Mouse (Mus musculus): ENCODE measurements around the gene Tnni1.

Gene Tnni1

DNA sequence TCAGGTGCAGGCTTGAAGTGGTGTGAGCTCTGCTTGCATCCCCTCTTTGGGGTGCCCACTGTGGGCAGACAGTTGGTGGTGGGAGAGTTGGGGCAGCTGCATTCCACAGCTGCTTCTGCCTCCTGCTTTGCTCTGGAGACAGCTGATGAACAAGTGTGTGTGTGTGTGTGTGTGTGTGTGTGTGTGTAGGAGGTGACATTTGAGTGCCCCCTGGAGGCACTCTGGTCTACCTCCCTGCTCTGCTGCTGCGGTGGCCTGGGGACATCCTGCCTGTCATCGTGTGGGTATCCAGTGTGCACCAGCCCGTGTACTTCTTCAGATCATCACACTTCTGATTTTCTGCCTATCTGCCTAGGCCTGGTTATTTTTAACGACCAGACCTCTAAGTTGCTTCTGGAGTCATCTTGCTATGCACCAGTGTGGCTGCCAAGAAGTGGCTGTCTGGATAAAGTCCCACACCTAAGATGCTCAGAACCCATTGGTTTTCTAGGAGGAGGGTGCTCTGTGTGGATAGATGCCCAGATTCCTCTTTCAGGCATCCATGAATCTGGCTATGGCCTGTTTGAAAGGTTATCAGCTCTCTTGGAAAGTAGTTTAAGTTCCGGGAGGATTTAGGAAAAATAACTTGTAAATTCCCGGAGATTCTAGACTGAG lies 55.1 kb downstream of the Tnni1 start:
- in situ Hi-C loops (cut with MboI; ENCODE audit: low pct_unique_long_range_greater_than_20kb in 1 of 2, low sequenced_read_pairs in 2 of 2, unreplicated experiment in 1 of 2) = no loop called here

DNA sequence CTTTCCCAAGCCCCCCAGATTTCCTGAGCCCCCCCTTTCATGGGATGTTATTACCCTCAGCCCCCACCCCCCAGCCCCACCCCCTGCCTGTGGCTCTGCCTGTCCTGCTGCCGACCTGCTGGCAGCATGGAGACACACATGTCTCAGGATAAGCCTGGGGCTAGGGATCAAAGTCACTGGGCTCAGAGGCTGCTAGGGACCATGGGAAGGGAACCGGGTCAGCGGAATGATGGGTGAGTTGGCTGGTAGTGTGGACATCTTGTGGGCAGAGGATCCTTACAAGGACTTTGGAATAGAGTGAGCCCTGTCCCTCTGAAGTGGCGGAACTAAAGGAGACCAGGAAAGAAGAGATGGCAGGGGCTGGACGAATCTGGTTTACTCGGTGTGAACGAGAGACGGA lies 55.7 kb downstream of the Tnni1 start:
- in situ Hi-C loops (cut with MboI; ENCODE audit: low pct_unique_long_range_greater_than_20kb in 1 of 2, low sequenced_read_pairs in 2 of 2, unreplicated experiment in 1 of 2) = no loop called here

DNA sequence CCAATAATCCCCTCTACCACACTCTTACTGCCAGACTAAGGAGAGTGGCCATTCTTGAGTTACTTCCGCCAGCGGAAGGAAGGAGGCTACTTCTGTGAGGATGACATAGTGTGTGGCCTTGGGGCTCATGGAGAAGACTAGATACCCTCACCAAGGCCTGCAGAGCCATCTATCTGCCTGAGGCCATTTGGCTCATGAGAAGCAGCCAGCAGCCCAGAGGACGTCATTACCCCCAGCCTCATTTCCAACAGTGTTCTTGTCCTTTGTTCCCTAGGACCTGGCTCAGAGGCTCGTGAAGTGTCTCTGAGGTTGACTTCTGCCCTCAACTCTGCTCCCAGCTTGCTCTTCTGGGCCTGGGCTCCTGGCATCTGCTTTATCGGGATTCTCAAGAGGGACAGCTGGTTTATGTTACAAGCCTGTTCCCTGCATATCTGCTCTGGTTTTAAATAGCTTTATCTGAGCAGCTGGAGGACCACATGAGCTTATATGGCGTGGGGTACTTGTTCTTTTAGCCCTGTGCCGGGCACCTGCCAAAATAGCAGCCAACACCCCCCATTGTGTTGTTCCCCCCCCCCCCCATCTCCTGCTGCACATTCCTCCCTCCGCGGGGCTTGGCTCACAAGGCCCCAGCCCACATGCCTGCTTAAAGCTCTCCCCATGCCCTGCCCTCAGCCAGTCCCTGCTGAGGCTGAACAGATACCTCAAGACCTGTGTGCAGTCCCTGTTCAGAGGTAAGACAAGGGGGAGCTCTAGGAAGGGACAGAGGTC lies 56.7 kb downstream of the Tnni1 start, which contains the start of gene Tnnt2:
Gene Tnnt2, plus strand, starts transcription at position 639 of the 768 bp plus-strand sequence.
- in situ Hi-C loops (cut with MboI; ENCODE audit: low pct_unique_long_range_greater_than_20kb in 1 of 2, low sequenced_read_pairs in 2 of 2, unreplicated experiment in 1 of 2) = no loop called here

DNA sequence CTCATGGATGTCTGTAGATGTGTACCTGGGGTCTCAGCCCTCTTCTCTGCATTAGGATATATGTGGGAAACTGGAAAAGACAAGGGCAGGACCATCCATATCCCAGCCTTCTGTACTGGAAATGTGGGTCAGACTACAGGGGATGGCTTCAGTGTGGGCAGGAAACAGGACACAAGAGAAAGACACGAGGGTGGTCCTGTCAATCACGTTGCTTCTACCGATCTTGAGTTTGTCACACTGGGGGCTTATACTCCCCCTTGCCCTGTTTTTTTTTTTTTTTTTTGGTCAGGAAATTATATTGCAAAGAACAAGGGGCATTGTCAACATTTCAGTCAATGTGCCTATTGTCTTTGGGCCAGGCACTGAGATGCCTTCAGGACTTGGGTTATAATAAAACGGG lies 59.4 kb downstream of the Tnni1 start:
- in situ Hi-C loops (cut with MboI; ENCODE audit: low pct_unique_long_range_greater_than_20kb in 1 of 2, low sequenced_read_pairs in 2 of 2, unreplicated experiment in 1 of 2) = no loop called here

DNA sequence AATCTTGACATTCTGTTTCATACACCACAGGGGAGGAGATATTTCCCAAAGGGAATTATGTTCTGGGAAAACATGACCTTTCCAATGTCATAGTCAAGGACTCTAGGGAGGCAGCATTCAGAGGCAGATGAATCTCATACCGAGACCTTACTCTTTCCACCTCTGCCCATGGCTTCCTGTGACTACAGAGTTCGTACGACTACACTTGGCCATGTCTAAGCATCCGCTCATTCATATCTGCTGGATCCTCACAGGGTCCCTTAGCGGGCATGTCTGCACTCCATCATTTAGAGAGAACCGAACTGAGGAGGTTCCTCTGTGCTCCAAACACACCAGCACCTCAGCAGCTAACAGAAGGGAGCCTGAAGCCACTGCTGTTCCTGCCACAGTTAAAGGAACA lies 59.8 kb downstream of the Tnni1 start:
- in situ Hi-C loops (cut with MboI; ENCODE audit: low pct_unique_long_range_greater_than_20kb in 1 of 2, low sequenced_read_pairs in 2 of 2, unreplicated experiment in 1 of 2) = no loop called here

DNA sequence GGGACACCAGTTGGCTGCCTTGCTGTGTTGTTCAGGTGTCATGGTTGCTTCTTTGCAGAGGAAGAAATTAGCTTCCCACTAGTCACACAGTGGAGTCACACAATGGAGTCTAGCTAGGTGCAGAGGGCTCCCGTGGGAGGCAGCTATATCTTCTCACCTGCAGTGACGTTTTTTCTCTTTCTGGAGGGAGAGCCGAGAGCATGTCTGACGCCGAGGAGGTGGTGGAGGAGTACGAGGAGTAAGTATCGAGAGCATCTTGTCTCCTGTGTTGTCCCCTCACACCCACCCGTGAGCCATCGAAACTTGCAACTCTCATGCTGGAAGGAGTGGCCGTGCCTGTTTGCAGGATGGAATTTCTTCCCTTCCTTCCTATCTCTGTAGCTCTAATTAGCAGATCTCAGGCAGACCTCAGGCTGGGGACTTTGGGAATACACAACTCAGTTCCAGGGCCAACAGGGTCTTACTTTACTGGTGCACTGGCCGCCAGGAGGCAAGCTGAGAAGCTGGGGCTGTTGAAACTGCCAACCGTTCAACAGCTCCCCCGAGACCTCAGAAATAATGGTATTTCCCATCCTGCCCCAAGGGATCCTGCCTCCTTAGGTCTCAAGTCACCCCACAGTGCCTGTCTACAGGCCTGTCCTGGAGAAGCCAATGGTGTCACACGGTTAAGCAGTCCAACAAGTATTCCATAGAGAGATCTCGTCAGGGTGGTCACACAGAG lies 61.6 kb downstream of the Tnni1 start:
- in situ Hi-C loops (cut with MboI; ENCODE audit: low pct_unique_long_range_greater_than_20kb in 1 of 2, low sequenced_read_pairs in 2 of 2, unreplicated experiment in 1 of 2) = no loop called here

DNA sequence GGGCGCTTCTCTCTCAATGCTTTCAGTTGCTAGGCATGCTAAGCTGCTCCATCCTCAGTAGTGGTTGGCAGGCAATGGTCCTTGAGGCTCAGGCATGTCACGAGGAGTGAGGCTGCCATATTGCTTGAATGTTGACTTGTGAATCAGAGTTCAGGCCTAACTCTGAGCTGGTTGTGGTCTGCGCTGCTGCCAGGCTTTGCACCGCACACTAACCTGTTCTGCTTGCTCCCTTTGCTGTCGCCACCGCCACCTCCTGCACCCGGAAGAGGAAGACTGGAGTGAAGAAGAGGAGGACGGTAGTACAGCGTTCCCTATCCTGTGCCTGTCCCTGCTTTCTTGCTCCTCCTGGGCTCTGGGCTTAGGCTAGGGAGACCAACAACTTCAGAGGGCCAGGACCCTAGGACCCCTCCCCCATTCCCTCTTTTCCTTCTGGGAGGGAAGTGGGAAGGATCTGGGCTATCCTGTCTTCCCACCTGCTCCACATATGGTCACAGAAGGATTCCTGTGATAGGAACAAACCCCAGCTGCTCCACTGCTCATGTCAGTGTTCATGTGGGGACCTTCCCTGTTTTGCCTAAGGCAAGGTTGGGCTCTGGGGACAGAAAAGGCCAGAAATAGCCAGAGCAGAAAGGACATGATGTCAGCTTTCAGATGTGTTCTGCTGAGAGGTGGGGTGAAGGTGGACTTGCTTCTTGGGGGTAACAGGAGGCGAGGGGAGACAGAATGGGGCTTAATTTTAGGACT lies 64.5 kb downstream of the Tnni1 start:
- in situ Hi-C loops (cut with MboI; ENCODE audit: low pct_unique_long_range_greater_than_20kb in 1 of 2, low sequenced_read_pairs in 2 of 2, unreplicated experiment in 1 of 2) = no loop called here

DNA sequence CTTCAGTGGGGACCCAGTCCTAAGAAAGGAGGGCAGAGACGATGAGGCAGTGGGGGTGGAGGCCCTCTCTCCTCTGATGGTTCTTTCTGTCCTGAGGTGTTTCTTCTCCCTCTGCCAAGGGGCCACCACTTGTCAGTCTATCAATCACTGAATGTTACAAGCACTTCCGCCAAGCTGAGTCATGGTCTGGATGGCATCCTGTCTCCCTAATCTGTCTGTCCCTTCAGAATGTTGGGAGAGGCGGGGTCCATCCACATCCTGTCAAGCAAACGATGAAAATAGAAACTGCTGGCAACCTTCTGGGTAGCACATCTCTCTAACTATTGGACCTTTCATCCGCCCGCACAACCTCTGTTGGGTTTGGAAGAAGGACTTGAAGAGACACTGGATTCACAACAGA lies 65.2 kb downstream of the Tnni1 start:
- in situ Hi-C loops (cut with MboI; ENCODE audit: low pct_unique_long_range_greater_than_20kb in 1 of 2, low sequenced_read_pairs in 2 of 2, unreplicated experiment in 1 of 2) = no loop called here

DNA sequence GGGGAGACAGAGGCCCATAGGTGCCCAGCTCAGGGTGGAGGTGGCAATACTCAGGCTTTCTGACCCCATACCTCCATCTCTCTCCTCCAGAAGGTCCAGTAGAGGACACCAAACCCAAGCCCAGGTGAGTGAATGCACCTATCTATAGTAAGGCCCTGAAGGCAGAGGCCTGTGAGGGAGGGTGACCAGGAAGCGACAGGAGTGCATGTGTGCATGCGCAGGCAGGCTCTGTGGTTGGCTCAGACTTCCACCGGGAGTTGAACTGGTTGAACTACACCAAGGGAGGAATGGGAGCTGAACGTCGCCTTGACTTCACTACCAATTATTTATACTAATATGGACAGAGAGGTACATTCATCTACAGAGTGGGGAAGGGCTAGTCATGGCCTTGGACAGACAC lies 67.4 kb downstream of the Tnni1 start:
- in situ Hi-C loops (cut with MboI; ENCODE audit: low pct_unique_long_range_greater_than_20kb in 1 of 2, low sequenced_read_pairs in 2 of 2, unreplicated experiment in 1 of 2) = no loop called here

DNA sequence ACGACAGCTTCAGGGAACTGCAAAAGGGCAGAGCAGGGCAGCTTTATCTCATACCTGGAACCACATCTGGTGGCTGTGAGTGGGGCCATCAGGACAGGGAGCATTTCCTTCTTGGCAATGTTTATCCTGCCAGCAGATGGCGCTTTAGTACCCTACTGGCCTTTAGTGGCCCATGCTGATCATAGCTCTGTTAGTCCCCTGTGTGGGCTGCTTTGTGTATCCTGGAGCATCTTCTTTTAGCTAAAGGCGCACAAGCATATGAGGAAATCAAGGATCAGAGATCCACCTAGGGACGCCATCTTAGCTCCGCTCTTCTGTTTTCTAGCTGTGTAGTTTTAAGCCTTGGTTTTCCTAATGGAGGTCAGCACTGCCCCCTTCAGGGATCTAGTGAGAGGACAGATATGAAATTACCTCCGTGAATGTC lies 67.9 kb downstream of the Tnni1 start:
- in situ Hi-C loops (cut with MboI; ENCODE audit: low pct_unique_long_range_greater_than_20kb in 1 of 2, low sequenced_read_pairs in 2 of 2, unreplicated experiment in 1 of 2) = no loop called here

DNA sequence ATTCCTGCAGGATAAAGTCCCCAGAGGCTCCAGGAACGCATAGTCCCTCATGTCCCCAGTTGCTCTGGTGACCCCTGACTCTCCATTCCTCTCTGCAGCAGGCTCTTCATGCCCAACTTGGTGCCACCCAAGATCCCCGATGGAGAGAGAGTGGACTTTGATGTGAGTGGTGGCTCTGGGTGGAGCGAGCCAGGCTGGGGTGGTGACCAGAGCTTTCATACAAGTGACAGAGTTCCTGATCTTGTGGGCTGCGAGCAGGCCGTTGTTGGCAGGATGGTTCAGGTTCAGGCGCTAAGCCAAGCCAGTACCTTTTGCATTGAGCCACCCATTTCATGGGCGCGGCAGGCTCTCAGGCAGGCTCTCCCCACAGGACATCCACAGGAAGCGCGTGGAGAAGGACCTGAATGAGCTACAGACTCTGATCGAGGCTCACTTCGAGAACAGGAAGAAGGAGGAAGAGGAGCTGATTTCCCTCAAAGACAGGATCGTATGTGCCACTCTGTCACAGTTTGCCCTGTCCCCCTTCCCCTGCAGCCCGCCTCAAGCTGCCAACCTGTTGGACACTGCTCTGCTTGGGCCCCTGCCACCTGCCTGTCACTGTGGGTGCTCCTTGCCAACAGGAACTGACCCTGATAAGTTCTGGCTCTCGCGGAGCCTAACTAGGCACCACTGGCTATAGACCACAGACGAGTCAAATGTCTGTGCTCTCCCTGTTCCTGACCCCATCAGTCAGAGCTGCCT lies 68.5 kb downstream of the Tnni1 start:
- in situ Hi-C loops (cut with MboI; ENCODE audit: low pct_unique_long_range_greater_than_20kb in 1 of 2, low sequenced_read_pairs in 2 of 2, unreplicated experiment in 1 of 2) = no loop called here

DNA sequence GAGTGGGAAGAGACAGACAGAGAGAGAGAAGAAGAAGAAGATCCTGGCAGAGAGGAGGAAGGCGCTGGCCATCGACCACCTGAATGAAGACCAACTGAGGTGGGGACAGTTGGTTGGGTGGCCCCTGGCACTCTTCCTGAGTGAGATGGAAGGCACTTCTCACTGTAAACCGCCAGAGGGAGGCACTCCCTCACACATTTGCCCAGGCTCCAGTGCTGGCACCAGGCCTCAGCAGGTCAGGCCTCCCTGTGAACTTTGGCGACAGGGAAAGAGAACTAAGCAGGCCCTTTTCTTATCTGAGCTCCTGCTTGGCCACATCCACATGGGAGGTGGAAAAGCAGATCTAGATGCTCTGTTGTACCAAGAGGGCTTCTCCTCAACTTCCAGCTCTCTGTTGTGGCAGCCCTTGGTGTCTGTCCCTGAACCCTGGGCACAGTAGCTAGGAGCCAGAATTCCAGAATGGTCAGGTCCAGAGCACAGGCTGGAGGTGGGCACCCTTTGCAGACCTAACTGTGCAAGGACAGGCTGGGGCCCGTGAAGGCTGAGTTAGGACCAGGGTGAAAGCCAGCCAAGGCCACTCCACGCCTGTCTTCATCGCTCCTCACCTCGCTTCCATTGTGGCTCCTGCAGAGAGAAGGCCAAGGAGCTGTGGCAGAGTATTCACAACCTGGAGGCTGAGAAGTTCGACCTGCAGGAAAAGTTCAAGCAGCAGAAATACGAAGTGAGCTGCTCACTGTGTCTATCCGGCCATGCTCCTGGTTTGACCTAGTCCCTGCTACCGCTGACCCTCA lies 71.7 kb downstream of the Tnni1 start:
- in situ Hi-C loops (cut with MboI; ENCODE audit: low pct_unique_long_range_greater_than_20kb in 1 of 2, low sequenced_read_pairs in 2 of 2, unreplicated experiment in 1 of 2) = no loop called here

DNA sequence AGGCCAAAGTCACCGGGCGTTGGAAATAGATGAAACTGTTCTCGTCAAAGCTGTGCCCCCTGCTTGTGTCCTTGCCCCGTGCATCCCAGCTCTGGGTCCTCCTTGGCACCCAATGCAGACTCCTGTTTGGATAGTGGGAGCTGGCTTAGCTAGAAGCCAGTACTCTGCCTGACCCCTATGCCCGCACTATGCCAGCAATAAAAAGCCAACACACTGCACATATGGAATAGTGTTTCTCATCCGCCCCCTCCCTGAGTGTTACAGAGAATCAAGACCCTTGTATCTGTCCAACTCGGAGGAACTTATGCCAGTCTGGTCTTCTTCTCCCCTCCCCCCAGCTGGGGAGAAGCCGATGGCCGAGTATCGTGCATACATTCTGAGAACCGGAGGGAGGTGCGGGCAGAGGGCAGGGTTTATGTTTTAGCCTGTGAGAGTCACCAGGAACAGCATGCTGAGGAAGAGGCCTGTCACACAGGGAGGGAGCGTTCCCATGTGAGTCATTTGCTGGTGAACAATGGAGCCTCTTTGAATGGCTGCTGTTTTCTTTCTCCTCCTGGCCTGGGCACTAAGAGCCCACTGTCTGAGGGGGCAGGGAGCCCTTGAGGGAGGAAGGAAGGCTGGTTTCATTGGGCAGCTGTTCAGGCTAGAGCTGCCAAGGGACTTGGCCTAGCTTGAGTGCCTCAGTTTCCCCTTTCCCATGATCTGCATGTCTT lies 73.0 kb downstream of the Tnni1 start:
- in situ Hi-C loops (cut with MboI; ENCODE audit: low pct_unique_long_range_greater_than_20kb in 1 of 2, low sequenced_read_pairs in 2 of 2, unreplicated experiment in 1 of 2) = no loop called here

DNA sequence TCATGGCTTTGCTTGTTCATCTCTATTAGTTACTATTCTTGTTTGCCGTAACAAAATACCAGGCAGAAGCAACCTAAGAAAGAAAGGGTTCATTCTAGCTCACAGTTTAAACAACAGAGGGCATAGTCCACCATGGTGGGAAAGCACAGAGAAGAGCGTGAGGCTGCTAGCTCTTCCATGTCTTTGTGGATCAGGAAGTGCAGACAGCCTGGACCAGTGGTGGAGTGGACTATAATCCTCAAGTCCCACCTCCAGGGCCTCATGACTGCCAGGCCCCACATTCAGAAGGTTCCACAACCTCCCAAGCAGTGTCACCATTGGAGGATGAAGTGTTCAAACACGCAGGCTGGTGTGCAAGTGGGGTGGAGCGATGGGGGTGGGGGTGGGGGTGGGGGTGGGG lies 74.0 kb downstream of the Tnni1 start:
- in situ Hi-C loops (cut with MboI; ENCODE audit: low pct_unique_long_range_greater_than_20kb in 1 of 2, low sequenced_read_pairs in 2 of 2, unreplicated experiment in 1 of 2) = no loop called here

DNA sequence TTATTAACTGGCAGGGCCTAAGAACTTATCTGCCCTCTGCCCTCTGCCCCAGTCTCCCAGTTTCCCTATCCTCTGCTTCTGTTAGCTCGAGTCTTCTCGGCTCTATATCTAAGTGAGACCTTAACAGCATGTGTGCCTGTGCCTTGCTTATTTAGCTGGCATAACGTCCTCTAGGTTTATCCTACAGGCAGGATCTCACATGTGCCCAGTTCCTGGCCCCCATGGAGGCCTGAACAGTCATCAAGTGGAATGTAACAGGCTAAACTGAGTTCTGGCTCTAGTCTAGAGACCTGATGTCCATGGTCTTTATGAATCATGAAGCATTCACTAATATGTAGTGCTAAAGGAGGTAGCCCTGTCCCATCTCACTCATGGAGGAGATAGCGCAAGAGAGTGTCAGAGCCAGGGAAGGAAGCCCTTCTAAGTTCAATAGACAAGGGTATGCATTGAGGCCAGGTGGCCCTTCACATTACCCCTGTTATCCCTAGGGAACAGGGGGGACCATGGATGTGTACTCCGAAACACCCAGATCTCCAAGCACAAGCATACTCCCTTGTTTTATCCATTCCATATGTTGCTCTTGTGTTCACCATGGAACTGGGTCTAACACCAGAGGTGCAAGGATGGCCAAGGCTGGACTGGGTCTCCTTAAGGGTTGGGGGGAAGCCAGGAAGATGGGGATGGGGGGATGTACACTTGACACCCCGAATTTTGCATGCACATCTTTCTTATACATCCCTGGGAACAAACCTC lies 75.5 kb downstream of the Tnni1 start:
- in situ Hi-C loops (cut with MboI; ENCODE audit: low pct_unique_long_range_greater_than_20kb in 1 of 2, low sequenced_read_pairs in 2 of 2, unreplicated experiment in 1 of 2) = no loop called here

DNA sequence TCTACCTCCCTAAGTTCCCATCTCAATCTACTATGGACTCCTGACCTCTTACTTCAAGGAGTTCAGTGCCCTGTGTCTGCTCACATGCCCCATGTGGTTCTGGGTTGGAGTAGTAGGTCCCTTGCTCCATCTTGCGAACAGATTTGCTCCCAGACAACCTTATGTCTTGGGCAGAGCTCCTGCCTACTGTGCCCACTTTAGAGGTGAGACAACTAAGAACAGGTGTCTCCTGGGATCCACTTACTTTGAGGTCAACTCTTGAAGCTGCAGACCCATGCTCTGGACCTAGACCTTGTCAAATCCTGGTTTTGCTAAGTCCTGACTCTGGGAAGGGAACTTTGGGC lies 76.1 kb downstream of the Tnni1 start:
- in situ Hi-C loops (cut with MboI; ENCODE audit: low pct_unique_long_range_greater_than_20kb in 1 of 2, low sequenced_read_pairs in 2 of 2, unreplicated experiment in 1 of 2) = no loop called here
